Comparison of ENCODE assay signal across 19 mouse cellular contexts in the genomic region with DNA sequence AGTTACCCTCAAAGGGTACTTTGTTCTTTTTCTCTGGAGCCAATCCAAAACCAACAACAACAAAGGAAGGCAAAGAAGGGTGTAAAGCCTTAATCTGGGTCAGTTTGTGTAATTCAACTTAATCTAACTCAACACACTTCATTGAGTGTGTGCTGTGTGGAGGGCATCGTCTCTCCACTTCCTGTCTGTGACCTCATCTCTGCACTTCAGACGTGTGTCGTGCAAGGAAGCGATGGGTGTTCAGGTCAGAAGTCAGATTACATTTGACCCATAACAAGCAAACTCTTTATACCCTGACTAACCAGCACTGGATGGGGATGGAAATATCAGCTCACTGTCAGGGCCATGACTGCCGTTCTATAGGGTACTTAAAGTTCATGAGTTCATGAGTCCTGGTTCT.
A peak's percentile ranks its signal among the peaks of the same experiment; 100 is the strongest.
DNase-seq lines count a peak whose midpoint lies in the region; ATAC-seq lines count a peak whose summit lies in the region.
"Had no signal": no experiment of that assay in that cellular context is flagged by ENCODE, and none has a peak within 500 bp of the region (broad histone marks: within the 10 kb centered on the region; RNA-seq: fewer than 3 reads in every experiment).

No protein-coding gene starts in this region.

- no peak overlapping the region for H3K9ac ChIP-seq in heart, embryonic 16.5 days (ENCODE audit: low read length)
- H3K9ac ChIP-seq in hindbrain, embryonic 16.5 days (ENCODE audit: low read depth, low read length), result no peak overlapping the region
- H3K9ac ChIP-seq: embryonic facial prominence, embryonic 15.5 days; forebrain, postnatal 0 days; liver, embryonic 14.5 days had no signal

- WGBS in heart, embryonic 16.5 days, result 34% methylated on average over 5 of the region's 5 CpGs
- 64% methylated on average over 5 of the region's 5 CpGs for WGBS in hindbrain, embryonic 16.5 days

- intact Hi-C loops in heart, postnatal 25 days (cut with DNase I), result no loop called here

- no peaks in the 10 kb centered on the region for H3K36me3 ChIP-seq in heart, embryonic 16.5 days (ENCODE audit: control insufficient read depth, insufficient read depth)
- H3K36me3 ChIP-seq in hindbrain, embryonic 16.5 days (ENCODE audit: control insufficient read depth, insufficient read depth, low read length), result no peaks in the 10 kb centered on the region
- H3K36me3 ChIP-seq: embryonic facial prominence, embryonic 15.5 days had no signal

- ATAC-seq in heart, embryonic 16.5 days (replicated peaks; ENCODE audit: extremely low read depth, insufficient read depth, low FRiP score), result 0 out of 2 replicates have a peak, but pooled peaks have one; percentile 24
- ATAC-seq in megakaryocyte-erythroid progenitor cell, adult 5-6 weeks (replicated peaks; ENCODE audit: low FRiP score, low TSS enrichment, poor library complexity, severe bottlenecking), result peak; percentile 67
- ATAC-seq in hindbrain, embryonic 16.5 days, result no peak
- ATAC-seq: forebrain, postnatal 0 days; intestine, postnatal 0 days had no signal

- peaks cover 11% of the 10 kb centered on the region for H3K4me1 ChIP-seq in heart, embryonic 16.5 days (ENCODE audit: control insufficient read depth, insufficient read depth, low read length)
- no peaks in the 10 kb centered on the region for H3K4me1 ChIP-seq in hindbrain, embryonic 16.5 days (ENCODE audit: control insufficient read depth, insufficient read depth, low read depth, low read length)

- H3K4me3 ChIP-seq in heart, embryonic 16.5 days (ENCODE audit: low read length), result no peak overlapping the region
- no peak overlapping the region for H3K4me3 ChIP-seq in hindbrain, embryonic 16.5 days (ENCODE audit: low read length)
- H3K4me3 ChIP-seq: embryonic facial prominence, embryonic 15.5 days; left cerebral cortex, adult 2 months had no signal

- no peak overlapping the region for H3K4me2 ChIP-seq in heart, embryonic 16.5 days (ENCODE audit: low read depth, low read length)
- H3K4me2 ChIP-seq in hindbrain, embryonic 16.5 days (ENCODE audit: low read length), result no peak overlapping the region
- H3K4me2 ChIP-seq: embryonic facial prominence, embryonic 15.5 days had no signal

- H3K9me3 ChIP-seq in heart, embryonic 16.5 days (replicated peaks; ENCODE audit: control insufficient read depth, low read length), result no peaks in the 10 kb centered on the region
- no peaks in the 10 kb centered on the region for H3K9me3 ChIP-seq in hindbrain, embryonic 16.5 days (ENCODE audit: control insufficient read depth, low read length)
- H3K9me3 ChIP-seq: embryonic facial prominence, embryonic 15.5 days had no signal

- H3K27ac ChIP-seq in heart, embryonic 16.5 days (ENCODE audit: low read length), result no peak overlapping the region
- H3K27ac ChIP-seq in hindbrain, embryonic 16.5 days (ENCODE audit: low read depth, low read length), result no peak overlapping the region
- H3K27ac ChIP-seq: embryonic facial prominence, embryonic 15.5 days; left cerebral cortex, adult 2 months; liver, embryonic 14.5 days had no signal

- H3K27me3 ChIP-seq in heart, embryonic 16.5 days (ENCODE audit: control insufficient read depth, insufficient read depth, low read length), result no peaks in the 10 kb centered on the region
- H3K27me3 ChIP-seq in hindbrain, embryonic 16.5 days (replicated peaks; ENCODE audit: control insufficient read depth, insufficient read depth, low read length), result no peaks in the 10 kb centered on the region
- H3K27me3 ChIP-seq: CH12.LX; embryonic facial prominence, embryonic 15.5 days had no signal

- no peak for DNase-seq in heart, postnatal 25 days (ENCODE audit: low spot score)
- DNase-seq in CD4-positive helper T cell, adult 2 months (ENCODE audit: low read depth, low spot score), result peak; percentile 41
- DNase-seq in embryo, embryonic 10.5 days (ENCODE audit: low spot score), result peak; percentile 38
- DNase-seq in adrenal gland, postnatal 10 days, result no peak
- no peak for DNase-seq in cerebellum, adult 11-12 months
- DNase-seq: cerebellum, postnatal 14 days; forebrain, postnatal 0 days; gastrocnemius, postnatal 25 days; kidney, postnatal 4 days; right cerebral cortex, postnatal 14 days; thymus, postnatal 14 days had no signal

Comparison
In these comparisons a context has a peak if more than half of its experiments do, and no peak if none do; other contexts are left out.
1. DNase-seq: peak in CD4-positive helper T cell, adult 2 months (single experiment) and embryo, embryonic 10.5 days (single experiment); none in heart, postnatal 25 days (single experiment), adrenal gland, postnatal 10 days (single experiment) and cerebellum, adult 11-12 months (single experiment).